Mouse (Mus musculus) megakaryocyte-erythroid progenitor cell, adult 5-6 weeks (primary cell): ENCODE results near the gene Hist1h3e. TPM values are rescaled to one million over a fixed set of nuclear protein-coding genes. Genes with fewer than 3 reads are reported as not detected.
"Not testable (repeated sequence)": the region's sequence is repeated elsewhere in the genome, so short reads cannot be mapped to it uniquely, and the experiment has no call there.

ENCODE experiments used
- ATAC-seq: replicated peaks from 2 replicates; pipeline ENCODE4 v1.8.0; 2016; ENCODE audit warnings: mild to moderate bottlenecking, inconsistent platforms; ENCODE audit not compliant: severe bottlenecking, poor library complexity, low FRiP score, low TSS enrichment
- total RNA-seq, 2 experiments: library from RNA; stranded (forward) in 1 of 2; stranded (reverse) in 1 of 2; fragments of 200-1000, 215-1000 nt in 1 of 2; fragments of >200 nt in 1 of 2; fragmentation: Nextera tagmentation in 1 of 2; gene quantifications; 2 replicates each; pipeline ENCODE4 v1.2.3; 2014 to 2017

The Hist1h3e gene
- total RNA-seq, 2 experiments from 2014 or later = 124 to 322 TPM

- not testable (repeated sequence) for ATAC-seq
These were observed 8.3 kb upstream of the Hist1h3e start for GRCm38 (mm10) chr13:23570261-23571021.

GRCm38 (mm10) chr13:23564482-23564881, 2.3 kb upstream of the Hist1h3e start:
- no peak for ATAC-seq

- peak; percentile 65 for ATAC-seq
These were observed 712 bp upstream of the Hist1h3e start for GRCm38 (mm10) chr13:23562699-23563462.

DNA sequence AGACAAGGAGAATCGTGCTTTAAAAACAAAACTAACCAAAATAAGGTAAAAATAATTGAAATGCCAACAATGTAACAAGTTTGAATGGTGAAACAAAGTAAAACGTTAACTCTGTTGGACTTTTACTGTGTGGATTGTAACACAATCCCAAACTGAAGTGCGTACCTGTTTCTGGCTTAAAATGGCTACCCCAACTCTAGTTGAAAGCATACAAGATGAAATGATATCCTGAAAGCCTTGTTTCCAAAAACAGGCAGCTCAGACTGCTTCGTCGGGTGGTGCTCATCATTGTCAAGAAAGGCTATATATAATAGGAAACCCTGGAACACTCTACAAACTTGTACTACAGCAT, 662 bp downstream of the Hist1h3e start:
- ATAC-seq = not testable (repeated sequence)

DNA sequence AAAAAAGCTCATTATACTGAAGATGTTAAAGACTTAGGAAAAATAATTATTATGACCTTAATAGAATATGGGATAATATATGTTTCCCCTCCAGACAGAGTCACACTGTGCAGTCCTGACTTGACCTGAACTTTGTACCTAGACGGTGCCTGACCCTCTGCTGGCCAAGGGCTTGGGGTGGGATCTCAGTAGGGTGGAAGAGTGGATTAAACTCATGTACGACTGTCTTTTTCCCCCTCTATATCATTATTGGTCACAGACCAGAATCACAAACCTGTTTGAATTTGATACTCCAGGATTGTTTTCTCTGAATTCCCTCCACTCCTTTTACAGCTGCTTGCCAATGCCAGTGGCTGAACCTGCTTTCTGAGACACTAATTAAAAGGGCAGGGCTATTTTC, 1.5 kb downstream of the Hist1h3e start:
- ATAC-seq = not testable (repeated sequence)

DNA sequence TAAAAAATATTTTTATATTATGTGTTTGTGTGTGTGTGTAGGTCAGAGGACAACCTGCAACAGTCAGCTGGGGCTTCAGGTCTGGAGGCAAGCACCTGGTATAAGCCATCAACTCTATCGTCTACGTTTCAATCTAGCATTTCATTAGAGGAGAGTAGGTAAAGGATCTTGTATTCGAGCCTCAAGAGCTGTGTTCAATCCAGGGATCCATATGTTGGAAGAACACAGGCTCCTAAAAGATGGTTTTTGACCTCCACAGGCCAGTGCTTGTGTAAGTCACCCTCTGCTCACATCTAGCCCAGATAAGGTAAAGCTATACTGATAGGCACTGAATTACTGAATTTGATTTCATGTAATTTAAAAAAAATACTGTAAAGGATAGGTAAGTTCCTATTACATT, 5.3 kb downstream of the Hist1h3e start:
- ATAC-seq = no peak

DNA sequence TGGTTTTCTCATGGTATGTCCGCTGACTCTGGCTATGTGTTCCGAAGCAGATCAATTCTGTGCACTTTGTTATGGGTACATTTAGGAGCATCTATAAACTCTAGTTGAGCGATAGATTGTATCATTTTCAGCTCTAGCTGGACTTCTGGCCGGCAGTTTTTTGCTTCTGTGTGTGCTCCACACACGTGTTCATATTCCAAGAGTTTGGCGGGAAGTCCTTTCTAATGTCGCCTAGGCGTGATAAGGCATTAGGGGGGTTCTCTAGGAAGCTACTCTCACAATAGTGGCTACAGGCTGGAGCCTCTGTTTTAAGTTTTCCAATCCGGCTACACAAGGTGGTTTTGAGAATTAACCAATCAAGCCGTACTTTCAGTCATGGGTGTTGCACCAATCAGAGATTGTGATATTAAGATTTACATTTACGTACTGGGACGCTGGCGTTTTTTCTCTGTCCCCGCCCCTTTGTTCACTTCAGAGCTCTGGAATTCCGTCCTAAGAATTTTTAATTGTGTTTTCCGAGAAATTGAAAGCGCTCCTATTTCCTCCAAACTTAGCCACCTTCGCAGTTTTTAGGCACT, 6.2 kb downstream of the Hist1h3e start:
- peak; percentile 60 for ATAC-seq

DNA sequence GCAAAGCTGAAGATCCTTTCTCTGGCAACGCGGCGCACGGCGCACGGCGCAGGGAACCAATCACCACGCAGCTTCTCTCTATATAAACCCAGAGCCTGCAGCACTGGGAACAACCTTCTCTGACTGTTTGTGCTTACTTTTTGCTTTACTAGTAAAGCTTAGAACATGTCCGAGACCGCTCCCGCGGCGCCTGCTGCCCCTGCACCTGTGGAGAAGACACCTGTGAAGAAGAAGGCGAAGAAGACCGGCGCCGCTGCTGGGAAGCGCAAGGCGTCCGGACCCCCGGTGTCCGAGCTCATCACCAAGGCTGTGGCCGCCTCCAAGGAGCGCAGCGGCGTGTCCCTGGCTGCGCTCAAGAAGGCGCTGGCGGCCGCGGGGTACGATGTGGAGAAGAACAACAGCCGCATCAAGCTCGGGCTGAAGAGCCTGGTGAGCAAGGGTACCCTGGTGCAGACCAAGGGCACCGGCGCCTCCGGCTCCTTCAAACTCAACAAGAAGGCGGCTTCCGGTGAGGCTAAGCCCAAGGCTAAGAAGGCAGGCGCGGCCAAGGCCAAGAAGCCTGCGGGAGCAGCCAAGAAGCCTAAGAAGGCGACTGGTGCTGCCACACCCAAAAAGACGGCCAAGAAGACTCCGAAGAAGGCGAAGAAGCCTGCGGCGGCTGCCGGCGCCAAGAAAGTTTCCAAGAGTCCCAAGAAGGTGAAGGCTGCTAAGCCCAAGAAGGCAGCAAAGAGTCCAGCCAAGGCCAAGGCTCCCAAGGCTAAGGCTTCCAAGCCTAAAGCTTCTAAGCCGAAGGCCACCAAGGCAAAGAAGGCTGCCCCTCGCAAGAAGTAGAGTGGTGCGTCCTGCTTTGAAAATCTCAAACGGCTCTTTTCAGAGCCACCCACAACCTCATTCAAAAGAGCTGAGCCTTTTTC, 7.0 kb downstream of the Hist1h3e start:
- peak; percentile 66 for ATAC-seq

GRCm38 (mm10) chr13:23554393-23554792, 7.8 kb downstream of the Hist1h3e start:
- no peak for ATAC-seq

DNA sequence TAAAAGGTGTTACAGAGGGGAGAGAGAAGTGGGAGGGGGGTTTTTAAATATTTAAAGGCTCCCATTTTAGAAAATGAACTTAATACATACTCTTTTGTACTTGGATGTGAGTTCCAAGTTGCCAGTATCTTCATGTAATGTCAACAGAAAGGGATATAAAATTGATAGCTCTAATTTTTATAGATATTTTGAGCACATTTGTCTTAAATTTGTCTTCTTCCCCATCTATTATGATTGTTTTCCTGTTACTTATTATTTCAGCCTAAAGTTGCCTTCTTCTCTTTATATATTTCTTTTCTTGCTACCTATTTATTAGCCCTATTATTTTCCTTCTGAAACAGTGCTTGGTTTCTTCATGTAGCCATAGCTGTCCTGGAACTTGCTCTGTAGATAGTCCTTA, 9.2 kb downstream of the Hist1h3e start, which contains the start of gene Hist1h1d:
Gene Hist1h1d (plus strand): TSS at position 301 of the 400 bp plus-strand sequence.
- ATAC-seq = no peak

DNA sequence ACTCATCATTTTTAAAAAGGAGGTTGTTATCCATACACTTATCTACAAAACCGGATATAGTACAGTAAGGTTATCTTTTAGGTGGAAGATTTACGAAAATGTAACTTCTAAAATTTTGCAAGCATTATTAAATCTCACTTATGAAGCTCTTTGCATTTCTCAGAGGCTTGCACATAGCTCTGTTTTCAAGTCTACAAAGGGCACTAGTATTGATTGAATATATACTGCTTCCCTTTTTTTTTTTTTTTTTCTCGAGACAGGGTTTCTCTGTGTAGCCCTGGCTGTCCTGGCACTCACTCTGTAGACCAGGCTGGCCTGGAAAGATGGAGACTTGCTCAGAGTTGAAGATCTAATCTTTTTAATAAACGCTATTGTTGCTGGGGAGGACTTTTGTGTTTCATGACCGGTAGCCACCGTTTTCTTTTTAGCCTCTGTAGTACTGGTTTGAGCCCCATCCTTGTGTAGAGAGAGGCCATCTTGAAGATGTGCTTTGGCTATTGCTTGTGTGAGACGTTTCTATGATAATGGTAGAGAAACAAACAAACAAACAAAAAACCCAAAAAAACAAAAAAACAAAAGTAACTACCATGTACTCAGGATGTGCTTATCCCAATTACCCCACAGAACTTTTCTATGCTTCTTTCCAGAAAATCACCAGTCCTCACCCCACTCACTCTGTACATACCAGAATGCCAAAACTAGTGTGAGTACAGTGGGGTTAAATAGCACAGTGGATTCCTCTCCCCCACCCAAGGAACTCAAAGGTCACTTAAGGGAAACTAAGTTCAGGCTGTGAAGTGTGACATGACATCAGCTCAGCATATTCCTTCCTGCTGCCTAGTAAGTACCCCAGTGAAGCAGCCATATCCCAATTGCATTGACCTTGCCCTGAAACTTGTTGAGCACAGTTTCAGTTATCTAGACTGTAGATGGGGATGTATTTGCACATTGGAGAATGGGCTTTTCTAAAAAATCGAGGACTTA, 9.9 kb downstream of the Hist1h3e start:
- ATAC-seq = no peak

DNA sequence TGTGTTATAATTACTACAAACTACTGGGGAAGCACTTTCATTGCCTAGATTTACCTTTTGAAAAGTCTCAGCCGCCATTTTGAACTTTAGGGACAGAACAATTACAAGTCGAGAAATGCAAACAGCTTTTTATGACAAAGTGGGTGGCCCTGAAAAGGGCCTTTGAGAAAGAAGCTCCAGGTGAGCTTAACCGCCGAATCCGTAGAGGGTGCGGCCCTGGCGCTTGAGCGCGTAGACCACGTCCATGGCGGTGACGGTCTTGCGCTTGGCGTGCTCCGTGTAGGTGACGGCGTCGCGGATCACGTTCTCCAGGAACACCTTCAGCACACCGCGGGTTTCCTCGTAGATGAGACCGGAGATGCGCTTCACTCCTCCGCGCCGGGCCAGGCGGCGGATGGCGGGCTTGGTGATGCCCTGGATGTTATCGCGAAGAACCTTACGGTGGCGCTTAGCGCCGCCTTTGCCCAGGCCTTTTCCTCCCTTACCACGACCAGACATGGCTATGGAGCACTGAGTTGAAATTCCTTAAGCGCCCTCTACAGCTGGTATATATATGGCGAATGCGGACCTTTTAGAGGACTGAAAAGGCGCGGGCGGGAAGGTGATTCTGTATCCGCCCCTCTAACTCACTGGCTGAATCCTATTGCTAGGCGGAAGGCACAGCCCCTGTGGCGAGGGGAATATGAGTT, 10.9 kb downstream of the Hist1h3e start, which contains the start of gene Hist1h4f:
Gene Hist1h4f (minus strand): TSS at position 503 of the 689 bp plus-strand sequence.
- ATAC-seq = peak; percentile 61

DNA sequence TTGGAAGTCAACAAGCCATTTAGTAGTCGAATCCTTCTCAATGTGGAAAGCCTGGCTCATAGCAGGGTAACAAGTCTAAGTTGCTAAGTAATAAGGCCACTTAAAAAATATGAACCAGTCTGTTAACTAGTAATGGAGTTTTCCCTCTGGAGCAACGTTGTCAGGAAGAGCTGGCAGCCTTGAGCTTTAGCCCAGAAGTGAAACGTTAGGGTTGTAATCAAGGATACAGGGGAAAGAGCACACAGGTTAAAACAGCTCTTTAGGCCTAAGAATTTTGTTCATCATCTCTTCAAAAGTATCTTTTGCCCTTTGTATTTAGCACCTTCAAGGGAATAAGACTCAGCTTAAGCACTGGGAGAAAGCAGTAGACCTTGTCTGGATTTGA, 11.4 kb downstream of the Hist1h3e start:
- no peak for ATAC-seq

GRCm38 (mm10) chr13:23546694-23547093, 15.5 kb downstream of the Hist1h3e start:
- ATAC-seq = no peak

DNA sequence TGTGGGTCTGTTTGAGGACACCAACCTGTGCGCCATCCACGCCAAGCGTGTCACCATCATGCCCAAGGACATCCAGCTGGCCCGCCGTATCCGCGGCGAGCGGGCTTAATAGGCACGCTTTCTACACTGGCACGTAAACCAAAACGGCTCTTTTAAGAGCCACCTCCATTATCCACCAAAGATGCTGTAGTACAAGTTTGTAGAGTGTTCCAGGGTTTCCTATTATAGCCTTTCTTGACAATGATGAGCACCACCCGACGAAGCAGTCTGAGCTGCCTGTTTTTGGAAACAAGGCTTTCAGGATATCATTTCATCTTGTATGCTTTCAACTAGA, 17.4 kb downstream of the Hist1h3e start:
- ATAC-seq = peak; percentile 31

DNA sequence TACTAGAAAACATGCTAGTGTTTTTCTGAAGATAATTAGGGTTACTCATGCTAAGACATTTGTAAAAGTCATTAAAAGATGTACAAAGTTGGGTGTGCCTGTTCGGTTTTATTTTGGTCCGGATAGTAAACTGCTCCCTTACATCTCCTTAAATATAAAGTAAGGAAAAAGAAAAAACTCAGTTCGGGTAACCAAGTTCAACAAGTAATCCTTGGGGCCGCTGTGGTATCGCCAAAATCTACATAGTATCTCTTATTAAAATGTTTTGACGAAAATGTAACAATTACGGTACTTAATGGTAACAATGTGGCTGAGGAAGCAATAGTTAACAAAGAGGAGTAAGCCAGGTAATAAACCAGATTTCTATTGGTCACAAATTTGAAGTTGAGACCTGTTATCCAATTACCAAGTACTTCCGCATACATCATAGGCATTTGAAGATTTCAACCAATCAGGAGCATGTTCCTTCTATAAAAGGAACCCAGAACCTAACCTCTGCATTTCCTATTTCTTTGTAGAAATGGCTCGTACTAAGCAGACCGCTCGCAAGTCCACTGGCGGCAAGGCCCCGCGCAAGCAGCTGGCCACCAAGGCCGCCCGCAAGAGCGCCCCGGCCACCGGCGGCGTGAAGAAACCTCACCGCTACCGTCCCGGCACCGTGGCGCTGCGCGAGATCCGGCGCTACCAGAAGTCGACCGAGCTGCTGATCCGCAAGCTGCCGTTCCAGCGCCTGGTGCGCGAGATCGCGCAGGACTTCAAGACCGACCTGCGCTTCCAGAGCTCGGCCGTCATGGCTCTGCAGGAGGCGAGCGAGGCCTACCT, 18.0 kb downstream of the Hist1h3e start, which contains the start of gene Hist1h3f:
Gene Hist1h3f (plus strand): TSS at position 88 of the 822 bp plus-strand sequence.
- ATAC-seq = peak; percentile 79
